ENCODE assay signal across 9 mouse cellular contexts in the genomic region with DNA sequence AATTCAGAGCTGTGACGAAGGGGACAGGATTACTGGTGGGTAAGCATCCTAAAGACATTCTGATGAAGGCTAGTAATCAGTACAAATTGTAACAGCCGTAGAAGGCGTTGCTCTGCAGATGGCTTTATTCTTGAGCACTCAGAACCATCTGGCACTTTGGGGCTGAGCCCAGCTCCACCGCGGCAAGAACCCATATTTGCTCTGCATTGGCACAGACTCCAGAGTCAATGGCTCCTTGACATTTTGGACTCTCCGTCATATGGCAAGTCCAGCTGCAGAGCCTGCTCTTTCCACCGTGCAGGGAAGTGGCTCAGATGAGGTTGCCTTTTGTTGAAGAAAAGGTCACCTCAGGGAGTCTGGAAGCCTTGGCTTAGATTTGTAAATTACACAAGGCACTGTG.
A peak's percentile ranks its signal among the peaks of the same experiment; 100 is the strongest.
DNase-seq lines count a peak whose midpoint lies in the region; ATAC-seq lines count a peak whose summit lies in the region.
"Had no signal": no experiment of that assay in that cellular context is flagged by ENCODE, and none has a peak within 500 bp of the region (broad histone marks: within the 10 kb centered on the region; RNA-seq: fewer than 3 reads in every experiment).

No protein-coding gene starts in this region.

- no peaks in the 10 kb centered on the region for H3K4me1 ChIP-seq in hindbrain, embryonic 14.5 days (replicated peaks; ENCODE audit: control insufficient read depth, insufficient read depth, low read length)
- no peaks in the 10 kb centered on the region for H3K4me1 ChIP-seq in hindbrain, embryonic 10.5 days (replicated peaks)
- H3K4me1 ChIP-seq: embryonic facial prominence, embryonic 13.5 days had no signal

- peak; percentile 70 for DNase-seq in hindbrain, embryonic 14.5 days (ENCODE audit: low spot score)
- no peak for DNase-seq in hindbrain, embryonic 10.5 days (ENCODE audit: low spot score)
- peak; percentile 95 for DNase-seq in cerebellum, adult 9-11 months
- DNase-seq in heart, postnatal 25 days (ENCODE audit: low spot score): peak; percentile 8
- DNase-seq in left cerebral cortex, postnatal 4 days: peak; percentile 94
- peak; percentile 3 to 16 for DNase-seq in urinary bladder, postnatal 36 days (ENCODE audit: low spot score in 2 of 2)
- no peak for DNase-seq in adrenal gland, postnatal 10 days
- DNase-seq in adrenal gland, postnatal 36 days: no peak

- H3K9ac ChIP-seq in hindbrain, embryonic 14.5 days: no peak overlapping the region
- H3K9ac ChIP-seq: embryonic facial prominence, embryonic 13.5 days had no signal

- peak; percentile 68; the same call in 1 of the 2 replicates for ATAC-seq in hindbrain, embryonic 14.5 days (ENCODE audit: low FRiP score)

- intact Hi-C loops in heart, postnatal 25 days (cut with DNase I): loop anchor here (2.0 kb wide), 1 partner anchor 1261 kb away; no protein-coding TSS in a partner anchor
- intact Hi-C loops in left cerebral cortex, postnatal 4 days (cut with DNase I): loop anchor here (5.0 kb wide), 1 partner anchor 651 kb away; no protein-coding TSS in a partner anchor

- H3K36me3 ChIP-seq in hindbrain, embryonic 14.5 days (replicated peaks; ENCODE audit: control insufficient read depth, insufficient read depth): no peaks in the 10 kb centered on the region
- H3K36me3 ChIP-seq in hindbrain, embryonic 10.5 days: no peaks in the 10 kb centered on the region
- H3K36me3 ChIP-seq: embryonic facial prominence, embryonic 13.5 days had no signal

- H3K27me3 ChIP-seq in hindbrain, embryonic 14.5 days (ENCODE audit: control insufficient read depth, insufficient read depth, low read length): no peaks in the 10 kb centered on the region
- no peaks in the 10 kb centered on the region for H3K27me3 ChIP-seq in hindbrain, embryonic 10.5 days (ENCODE audit: insufficient read depth, poor library complexity, severe bottlenecking)
- H3K27me3 ChIP-seq: embryonic facial prominence, embryonic 13.5 days had no signal

- no peak overlapping the region for H3K4me2 ChIP-seq in hindbrain, embryonic 14.5 days (replicated peaks)
- H3K4me2 ChIP-seq: embryonic facial prominence, embryonic 13.5 days had no signal

- no peak overlapping the region for H3K4me3 ChIP-seq in hindbrain, embryonic 14.5 days (replicated peaks; ENCODE audit: low read length)
- H3K4me3 ChIP-seq in hindbrain, embryonic 10.5 days: no peak overlapping the region
- H3K4me3 ChIP-seq: embryonic facial prominence, embryonic 13.5 days had no signal

- no peaks in the 10 kb centered on the region for H3K9me3 ChIP-seq in hindbrain, embryonic 14.5 days (ENCODE audit: control insufficient read depth, low read length)
- H3K9me3 ChIP-seq in hindbrain, embryonic 10.5 days: no peaks in the 10 kb centered on the region
- H3K9me3 ChIP-seq: embryonic facial prominence, embryonic 13.5 days had no signal

- H3K27ac ChIP-seq in hindbrain, embryonic 14.5 days: no peak overlapping the region
- H3K27ac ChIP-seq in hindbrain, embryonic 10.5 days: no peak overlapping the region
- H3K27ac ChIP-seq: embryonic facial prominence, embryonic 13.5 days had no signal

- WGBS in hindbrain, embryonic 14.5 days: 48% methylated on average over 7 of the region's 7 CpGs
- 76% methylated on average over 7 of the region's 7 CpGs for WGBS in hindbrain, embryonic 10.5 days

Comparison
In these comparisons a context has a peak if more than half of its experiments do, and no peak if none do; other contexts are left out.
1. DNase-seq: peak in hindbrain, embryonic 14.5 days (single experiment), cerebellum, adult 9-11 months (single experiment), heart, postnatal 25 days (single experiment), left cerebral cortex, postnatal 4 days (single experiment) and urinary bladder, postnatal 36 days (2 of 2); none in hindbrain, embryonic 10.5 days (single experiment), adrenal gland, postnatal 10 days (single experiment) and adrenal gland, postnatal 36 days (0 of 2).